Comparison of ENCODE assay signal across 19 mouse cellular contexts in genomic region chr12:70758080-70758479, GRCm38 (mm10).
"Had no signal": no experiment of that assay in that cellular context is flagged by ENCODE, and none has a peak within 500 bp of the region (broad histone marks: within the 10 kb centered on the region; RNA-seq: fewer than 3 reads in every experiment).

No protein-coding gene starts in this region.

- ATAC-seq: lung, postnatal 0 days; midbrain, embryonic 16.5 days had no signal

- H3K4me2 ChIP-seq: lung, embryonic 15.5 days; midbrain, embryonic 12.5 days; neural tube, embryonic 13.5 days; neural tube, embryonic 15.5 days had no signal

- H3K27me3 ChIP-seq: lung, embryonic 15.5 days; midbrain, embryonic 12.5 days; neural tube, embryonic 13.5 days; neural tube, embryonic 15.5 days had no signal

- H3K4me1 ChIP-seq: midbrain, embryonic 10.5 days; midbrain, embryonic 12.5 days; neural tube, embryonic 13.5 days had no signal

- H3K27ac ChIP-seq: lung, embryonic 15.5 days; midbrain, embryonic 10.5 days; midbrain, embryonic 12.5 days; neural tube, embryonic 13.5 days; neural tube, embryonic 15.5 days had no signal

- H3K9me3 ChIP-seq: lung, embryonic 15.5 days; midbrain, embryonic 10.5 days; midbrain, embryonic 12.5 days; neural tube, embryonic 13.5 days; neural tube, embryonic 15.5 days had no signal

- H3K36me3 ChIP-seq: lung, embryonic 15.5 days; midbrain, embryonic 10.5 days; midbrain, embryonic 12.5 days; neural tube, embryonic 13.5 days; neural tube, embryonic 15.5 days had no signal

- H3K4me3 ChIP-seq: lung, embryonic 15.5 days; midbrain, embryonic 10.5 days; midbrain, embryonic 12.5 days; myocyte; neural tube, embryonic 13.5 days; neural tube, embryonic 15.5 days had no signal

- H3K9ac ChIP-seq: lung, embryonic 15.5 days; midbrain, embryonic 12.5 days; neural tube, embryonic 13.5 days; neural tube, embryonic 15.5 days had no signal

- DNase-seq: lung, adult 2 months; lung, postnatal 4 days; midbrain, embryonic 14.5 days; retina, postnatal 1 day; right cerebral cortex, adult 18-20 months; right cerebral cortex, postnatal 25 days; right cerebral cortex, postnatal 4 days; spleen, adult 18-20 months; thymus, adult 18-20 months; thymus, postnatal 14 days; thymus, postnatal 36 days had no signal
